Mouse (Mus musculus): ENCODE data around the gene Prkn. TPM values are rescaled to one million over a fixed set of nuclear protein-coding genes. Genes with fewer than 3 reads are reported as not detected.

Prkn gene
- polyA plus RNA-seq, 1 experiment from 2014 or later = 0.14 TPM

GRCm38 (mm10) chr17:11490051-11490450, 649.9 kb downstream of the Prkn start:
- 70% methylated on average over 4 of the region's 4 CpGs for WGBS
- no peaks in the 10 kb centered on the region for H3K36me3 ChIP-seq (ENCODE audit: control insufficient read depth, insufficient read depth, low read length)
- DNase-seq (ENCODE audit: low spot score) (no peak), ATAC-seq (replicated peaks; ENCODE audit: low FRiP score) (no peak)
- no peaks in the 10 kb centered on the region for H3K9me3 ChIP-seq (ENCODE audit: control insufficient read depth, low read length)
- no peaks in the 10 kb centered on the region for H3K4me1 ChIP-seq (replicated peaks; ENCODE audit: control insufficient read depth, insufficient read depth, low read length)
- H3K27me3 ChIP-seq (replicated peaks; ENCODE audit: control insufficient read depth, insufficient read depth, low read length) = no peaks in the 10 kb centered on the region
- no peak overlapping the region for H3K4me2 ChIP-seq
- no peak overlapping the region for H3K9ac ChIP-seq (ENCODE audit: low read depth, low read length)
- H3K4me3 ChIP-seq (ENCODE audit: low read depth, low read length) = no peak overlapping the region
- H3K27ac ChIP-seq (ENCODE audit: low read depth, low read length) = no peak overlapping the region

GRCm38 (mm10) chr17:11502556-11502955, 662.4 kb downstream of the Prkn start:
- H3K36me3 ChIP-seq (ENCODE audit: control insufficient read depth, insufficient read depth, low read length) = no peaks in the 10 kb centered on the region
- no peaks in the 10 kb centered on the region for H3K9me3 ChIP-seq (ENCODE audit: control insufficient read depth, low read length)
- no peaks in the 10 kb centered on the region for H3K4me1 ChIP-seq (replicated peaks; ENCODE audit: control insufficient read depth, insufficient read depth, low read length)
- DNase-seq (ENCODE audit: low spot score) (no peak), ATAC-seq (replicated peaks; ENCODE audit: low FRiP score) (no peak)
- no peak overlapping the region for H3K27ac ChIP-seq (ENCODE audit: low read depth, low read length)
- H3K9ac ChIP-seq (ENCODE audit: low read depth, low read length) = no peak overlapping the region
- no peak overlapping the region for H3K4me3 ChIP-seq (ENCODE audit: low read depth, low read length)
- 79% methylated on average over 7 of the region's 7 CpGs for WGBS
- H3K27me3 ChIP-seq (replicated peaks; ENCODE audit: control insufficient read depth, insufficient read depth, low read length) = no peaks in the 10 kb centered on the region
- no peak overlapping the region for H3K4me2 ChIP-seq

DNA sequence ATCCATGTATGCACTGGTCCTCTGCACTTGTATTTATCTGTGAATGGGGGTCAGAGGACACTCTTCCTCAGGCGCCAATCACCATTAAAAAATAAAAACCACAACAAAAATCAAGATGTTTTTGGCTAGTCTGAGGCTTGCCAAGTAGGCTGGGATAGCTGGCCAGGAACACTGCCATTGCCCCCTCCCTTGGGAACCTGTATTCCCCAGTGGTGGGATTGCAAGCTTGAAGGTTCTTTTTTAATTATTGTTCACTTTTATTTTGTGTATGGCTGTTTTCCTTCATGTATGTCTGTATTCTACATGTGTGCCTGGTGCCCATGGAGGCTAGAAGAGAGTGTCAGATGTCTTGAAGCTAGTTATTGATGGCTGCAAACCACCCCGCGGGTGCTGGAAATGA, 664.3 kb downstream of the Prkn start:
- 89% methylated on average over 3 of the region's 3 CpGs for WGBS
- no peaks in the 10 kb centered on the region for H3K4me1 ChIP-seq (replicated peaks; ENCODE audit: control insufficient read depth, insufficient read depth, low read length)
- H3K4me2 ChIP-seq = no peak overlapping the region
- no peak overlapping the region for H3K27ac ChIP-seq (ENCODE audit: low read depth, low read length)
- no peak overlapping the region for H3K4me3 ChIP-seq (ENCODE audit: low read depth, low read length)
- H3K27me3 ChIP-seq (replicated peaks; ENCODE audit: control insufficient read depth, insufficient read depth, low read length) = no peaks in the 10 kb centered on the region
- no peak for ATAC-seq (replicated peaks; ENCODE audit: low FRiP score)
- no peaks in the 10 kb centered on the region for H3K9me3 ChIP-seq (ENCODE audit: control insufficient read depth, low read length)
- H3K36me3 ChIP-seq (ENCODE audit: control insufficient read depth, insufficient read depth, low read length) = no peaks in the 10 kb centered on the region
- H3K9ac ChIP-seq (ENCODE audit: low read depth, low read length) = no peak overlapping the region
- no peak for DNase-seq (ENCODE audit: low spot score)

DNA sequence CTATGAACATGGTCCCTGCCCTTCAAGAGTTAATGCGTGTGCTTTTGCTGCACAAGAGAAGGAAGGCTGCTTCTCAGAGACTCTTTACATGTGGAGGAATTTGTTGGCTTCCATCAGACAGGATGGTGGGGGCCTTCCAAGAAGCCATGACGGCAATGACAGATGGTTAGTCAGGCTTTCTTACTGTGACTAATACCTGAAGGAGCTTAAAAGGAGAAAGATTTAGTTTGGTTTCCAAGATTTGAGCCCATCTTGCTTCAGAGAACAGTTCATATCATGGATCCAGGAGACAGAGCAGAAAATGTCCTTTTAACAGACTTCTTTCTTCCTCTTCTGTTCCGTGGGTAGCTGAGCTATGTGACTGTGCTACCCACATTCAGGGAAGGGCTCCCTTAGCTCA, 666.9 kb downstream of the Prkn start:
- H3K27me3 ChIP-seq (replicated peaks; ENCODE audit: control insufficient read depth, insufficient read depth, low read length) = no peaks in the 10 kb centered on the region
- no peak overlapping the region for H3K9ac ChIP-seq (ENCODE audit: low read depth, low read length)
- H3K4me3 ChIP-seq (ENCODE audit: low read depth, low read length) = no peak overlapping the region
- H3K4me2 ChIP-seq = no peak overlapping the region
- H3K27ac ChIP-seq (ENCODE audit: low read depth, low read length) = no peak overlapping the region
- WGBS = 72% methylated on average over 3 of the region's 3 CpGs
- DNase-seq (ENCODE audit: low spot score) (no peak), ATAC-seq (replicated peaks; ENCODE audit: low FRiP score) (no peak)
- no peaks in the 10 kb centered on the region for H3K4me1 ChIP-seq (replicated peaks; ENCODE audit: control insufficient read depth, insufficient read depth, low read length)
- H3K9me3 ChIP-seq (ENCODE audit: control insufficient read depth, low read length) = no peaks in the 10 kb centered on the region
- no peaks in the 10 kb centered on the region for H3K36me3 ChIP-seq (ENCODE audit: control insufficient read depth, insufficient read depth, low read length)

DNA sequence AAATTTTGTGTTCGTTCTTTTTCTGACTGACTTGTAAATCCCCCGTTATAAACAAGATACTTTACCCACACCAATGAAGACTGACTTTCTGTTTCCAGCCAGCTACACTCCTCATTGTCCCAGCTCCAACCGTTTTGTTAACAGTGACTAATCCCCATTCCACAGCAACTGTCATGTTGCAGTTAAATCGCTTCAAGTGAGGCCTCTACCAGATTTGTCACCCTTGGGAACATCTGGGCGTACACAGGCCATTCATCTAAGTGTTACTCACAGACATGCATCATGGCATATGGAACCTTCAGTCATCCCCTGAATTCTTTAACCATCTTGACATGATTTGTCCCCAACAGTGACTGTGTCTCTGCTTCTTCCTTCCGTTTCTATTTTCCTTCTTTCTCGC, 669.9 kb downstream of the Prkn start:
- H3K27ac ChIP-seq (ENCODE audit: low read depth, low read length) = no peak overlapping the region
- H3K36me3 ChIP-seq (ENCODE audit: control insufficient read depth, insufficient read depth, low read length) = no peaks in the 10 kb centered on the region
- H3K9me3 ChIP-seq (ENCODE audit: control insufficient read depth, low read length) = no peaks in the 10 kb centered on the region
- H3K9ac ChIP-seq (ENCODE audit: low read depth, low read length) = no peak overlapping the region
- ATAC-seq (replicated peaks; ENCODE audit: low FRiP score) (no peak), DNase-seq (ENCODE audit: low spot score) (no peak)
- H3K4me2 ChIP-seq = no peak overlapping the region
- H3K27me3 ChIP-seq (replicated peaks; ENCODE audit: control insufficient read depth, insufficient read depth, low read length) = no peaks in the 10 kb centered on the region
- no peak overlapping the region for H3K4me3 ChIP-seq (ENCODE audit: low read depth, low read length)
- 75% methylated on average over 7 of the region's 7 CpGs for WGBS
- no peaks in the 10 kb centered on the region for H3K4me1 ChIP-seq (replicated peaks; ENCODE audit: control insufficient read depth, insufficient read depth, low read length)

DNA sequence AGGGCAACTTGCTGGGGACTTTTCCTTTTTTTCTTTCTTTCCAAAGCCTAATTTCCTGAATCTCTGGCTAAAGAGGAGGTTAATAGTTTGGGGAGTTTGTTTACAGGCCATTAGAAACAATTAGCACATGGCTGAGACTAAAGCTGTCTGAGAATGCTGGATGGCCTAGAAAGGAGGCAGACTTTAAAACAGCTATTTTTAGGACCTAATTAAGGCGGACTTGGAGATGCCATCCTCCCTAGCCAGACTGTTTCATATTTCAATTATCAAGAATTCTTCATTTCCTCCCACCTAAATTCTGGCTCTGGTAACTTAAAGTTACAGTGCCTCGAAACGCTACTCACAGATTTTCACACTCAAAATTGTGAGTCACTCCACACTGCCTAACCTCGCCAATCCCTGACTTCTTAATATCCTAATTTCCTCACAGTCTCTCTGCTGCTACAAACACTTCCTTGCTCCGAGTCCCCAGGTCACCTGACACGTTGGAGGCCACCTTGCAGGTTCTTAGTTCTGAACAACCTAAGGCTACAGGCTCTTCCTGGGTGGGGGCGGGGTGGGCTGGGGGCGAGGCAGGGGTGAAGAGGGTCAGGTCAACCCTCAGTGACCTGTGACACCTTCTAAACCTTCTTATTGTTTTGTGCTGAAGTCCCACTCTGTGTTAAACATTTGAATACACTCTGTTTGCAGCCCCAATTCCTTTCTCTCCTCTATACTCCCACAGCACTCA, 674.0 kb downstream of the Prkn start:
- DNase-seq (ENCODE audit: low spot score) (no peak), ATAC-seq (replicated peaks; ENCODE audit: low FRiP score) (no peak)
- H3K36me3 ChIP-seq (ENCODE audit: control insufficient read depth, insufficient read depth, low read length) = no peaks in the 10 kb centered on the region
- H3K4me1 ChIP-seq (replicated peaks; ENCODE audit: control insufficient read depth, insufficient read depth, low read length) = no peaks in the 10 kb centered on the region
- H3K27ac ChIP-seq (ENCODE audit: low read depth, low read length) = no peak overlapping the region
- H3K9me3 ChIP-seq (ENCODE audit: control insufficient read depth, low read length) = no peaks in the 10 kb centered on the region
- no peaks in the 10 kb centered on the region for H3K27me3 ChIP-seq (replicated peaks; ENCODE audit: control insufficient read depth, insufficient read depth, low read length)
- H3K4me3 ChIP-seq (ENCODE audit: low read depth, low read length) = no peak overlapping the region
- no peak overlapping the region for H3K9ac ChIP-seq (ENCODE audit: low read depth, low read length)
- WGBS = 39% methylated on average over 8 of the region's 8 CpGs
- no peak overlapping the region for H3K4me2 ChIP-seq

GRCm38 (mm10) chr17:11515619-11516018, 675.4 kb downstream of the Prkn start:
- ATAC-seq (replicated peaks; ENCODE audit: low FRiP score) = no peak

DNA sequence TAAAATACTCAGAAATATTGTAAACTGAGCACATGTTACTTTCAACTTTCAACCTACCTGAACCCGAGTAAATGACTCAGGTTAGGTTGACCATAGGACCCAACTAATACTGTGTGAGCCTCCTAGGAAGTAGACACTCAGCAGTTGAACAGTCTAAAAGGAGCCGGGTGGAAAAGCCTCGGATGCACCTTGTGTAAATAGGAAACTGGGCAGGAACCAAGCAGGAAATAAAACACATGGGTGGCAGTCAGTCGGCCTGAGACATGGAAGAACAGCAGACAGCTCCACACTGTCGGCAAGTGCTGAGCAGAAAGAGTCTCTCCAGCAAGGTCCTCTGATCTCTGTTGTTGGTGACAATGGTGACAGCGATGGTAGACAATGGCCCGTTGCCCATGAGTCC, 676.0 kb downstream of the Prkn start:
- ATAC-seq (replicated peaks; ENCODE audit: low FRiP score) (no peak), DNase-seq (ENCODE audit: low spot score) (no peak)
- Histone ChIP-seq H3K4me1 (replicated peaks; ENCODE audit: control insufficient read depth, insufficient read depth, low read length) (no peaks in the 10 kb centered on the region), H3K27ac (ENCODE audit: low read depth, low read length) (no peak overlapping the region), H3K27me3 (replicated peaks; ENCODE audit: control insufficient read depth, insufficient read depth, low read length) (no peaks in the 10 kb centered on the region), H3K4me2 (no peak overlapping the region), H3K9me3 (ENCODE audit: control insufficient read depth, low read length) (no peaks in the 10 kb centered on the region), H3K36me3 (ENCODE audit: control insufficient read depth, insufficient read depth, low read length) (no peaks in the 10 kb centered on the region), H3K9ac (ENCODE audit: low read depth, low read length) (no peak overlapping the region), H3K4me3 (ENCODE audit: low read depth, low read length) (no peak overlapping the region)
- WGBS = 70% methylated on average over 7 of the region's 7 CpGs

More at GRCm38 (mm10) chr17:11515619-11516018, 675.4 kb downstream of the Prkn start:
- WGBS = 66% methylated on average over 4 of the region's 4 CpGs
- no peaks in the 10 kb centered on the region for H3K4me1 ChIP-seq (replicated peaks; ENCODE audit: control insufficient read depth, insufficient read depth, low read length)
- H3K9ac ChIP-seq (ENCODE audit: low read depth, low read length) = no peak overlapping the region
- H3K27me3 ChIP-seq (replicated peaks; ENCODE audit: control insufficient read depth, insufficient read depth, low read length) = no peaks in the 10 kb centered on the region
- no peak overlapping the region for H3K4me2 ChIP-seq
- H3K27ac ChIP-seq (ENCODE audit: low read depth, low read length) = no peak overlapping the region
- no peaks in the 10 kb centered on the region for H3K9me3 ChIP-seq (ENCODE audit: control insufficient read depth, low read length)
- H3K4me3 ChIP-seq (ENCODE audit: low read depth, low read length) = no peak overlapping the region
- DNase-seq (ENCODE audit: low spot score) = no peak
- no peaks in the 10 kb centered on the region for H3K36me3 ChIP-seq (ENCODE audit: control insufficient read depth, insufficient read depth, low read length)

- DNase-seq (ENCODE audit: low spot score) (no peak), ATAC-seq (replicated peaks; ENCODE audit: low FRiP score) (no peak)
- Histone ChIP-seq H3K9me3 (ENCODE audit: control insufficient read depth, low read length) (no peaks in the 10 kb centered on the region), H3K36me3 (ENCODE audit: control insufficient read depth, insufficient read depth, low read length) (no peaks in the 10 kb centered on the region), H3K4me1 (replicated peaks; ENCODE audit: control insufficient read depth, insufficient read depth, low read length) (no peaks in the 10 kb centered on the region), H3K9ac (ENCODE audit: low read depth, low read length) (no peak overlapping the region), H3K4me2 (no peak overlapping the region), H3K4me3 (ENCODE audit: low read depth, low read length) (no peak overlapping the region), H3K27ac (ENCODE audit: low read depth, low read length) (no peak overlapping the region), H3K27me3 (replicated peaks; ENCODE audit: control insufficient read depth, insufficient read depth, low read length) (no peaks in the 10 kb centered on the region)
- 48% methylated on average over 3 of the region's 3 CpGs for WGBS
Measured at GRCm38 (mm10) chr17:11532066-11532465, 691.9 kb downstream of the Prkn start.
